ENCODE assay signal across 8 mouse cellular contexts in the genomic region with DNA sequence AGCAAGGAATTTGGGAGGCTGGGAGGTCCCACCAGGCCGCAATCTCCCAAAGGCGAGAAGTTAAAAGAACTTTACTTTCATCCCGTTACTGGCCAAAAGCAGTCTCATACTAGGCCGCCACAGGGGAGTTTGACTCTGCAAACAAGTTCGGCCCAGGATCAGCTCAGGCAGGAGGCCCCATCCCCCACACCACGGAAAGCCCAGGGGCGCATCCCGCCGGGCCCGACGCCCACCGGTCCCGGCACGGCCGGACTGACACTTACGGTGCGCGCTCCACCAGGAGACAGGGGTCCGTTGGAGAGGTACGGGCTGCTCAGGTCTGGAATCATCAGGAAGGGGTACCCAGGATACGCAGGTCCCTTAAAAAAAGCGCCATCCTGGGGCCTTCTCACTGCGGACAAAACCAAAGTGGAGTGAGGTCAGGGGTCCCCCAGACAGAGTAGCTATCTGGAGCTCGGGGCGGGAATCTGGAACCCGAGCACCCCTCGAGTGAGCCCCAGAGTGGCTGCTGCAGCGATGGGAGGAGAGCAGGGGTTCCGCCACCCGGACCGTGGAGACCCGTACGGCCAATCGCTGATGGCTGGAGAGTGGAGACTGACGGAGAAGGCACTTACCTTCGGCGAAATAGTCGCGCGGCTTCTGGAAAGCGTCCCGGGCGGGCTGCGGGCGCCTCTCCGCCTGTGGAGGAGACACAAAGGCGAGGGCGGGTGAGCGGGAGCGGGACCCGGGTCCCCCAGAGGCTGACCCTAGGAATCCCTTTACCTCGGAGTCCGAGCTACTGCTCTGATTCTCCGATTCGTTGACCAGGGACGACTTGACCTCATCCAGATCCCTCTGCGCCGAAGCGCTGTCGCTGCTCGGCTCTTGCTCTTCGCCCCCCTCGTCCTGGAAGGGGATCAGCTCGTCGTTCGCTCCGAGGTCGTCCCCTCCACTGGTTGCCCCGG. TPM values are rescaled to one million over a fixed set of nuclear protein-coding genes. Genes with fewer than 3 reads are reported as not detected.
DNase-seq lines count a peak whose midpoint lies in the region; ATAC-seq lines count a peak whose summit lies in the region.

No protein-coding gene starts in this region.

- peak overlapping the region; percentile 98 for H3K27ac ChIP-seq in embryonic facial prominence, embryonic 13.5 days
- peak overlapping the region; percentile 91 for H3K27ac ChIP-seq in heart, embryonic 13.5 days (replicated peaks)
- H3K27ac ChIP-seq in kidney, embryonic 16.5 days (ENCODE audit: low read length) = peak overlapping the region; percentile 95

- no peaks in the 10 kb centered on the region for H3K9me3 ChIP-seq in embryonic facial prominence, embryonic 13.5 days
- no peaks in the 10 kb centered on the region for H3K9me3 ChIP-seq in heart, embryonic 13.5 days
- no peaks in the 10 kb centered on the region for H3K9me3 ChIP-seq in kidney, embryonic 16.5 days (ENCODE audit: low read length)

- peaks cover 37% of the 10 kb centered on the region for H3K4me1 ChIP-seq in embryonic facial prominence, embryonic 13.5 days
- peaks cover 18% of the 10 kb centered on the region for H3K4me1 ChIP-seq in heart, embryonic 13.5 days
- H3K4me1 ChIP-seq in kidney, embryonic 16.5 days (ENCODE audit: insufficient read depth, low read length) = peaks cover 13% of the 10 kb centered on the region

- no peaks in the 10 kb centered on the region for H3K27me3 ChIP-seq in embryonic facial prominence, embryonic 13.5 days
- H3K27me3 ChIP-seq in heart, embryonic 13.5 days (replicated peaks) = 0 out of 2 replicates have a peak, but pooled peaks cover 7% of the 10 kb centered on the region
- H3K27me3 ChIP-seq in kidney, embryonic 16.5 days (ENCODE audit: insufficient read depth, low read length) = no peaks in the 10 kb centered on the region

- H3K4me3 ChIP-seq in embryonic facial prominence, embryonic 13.5 days = peak overlapping the region; percentile 92
- H3K4me3 ChIP-seq in heart, embryonic 13.5 days = peak overlapping the region; percentile 80
- H3K4me3 ChIP-seq in kidney, embryonic 16.5 days (ENCODE audit: low read length) = peak overlapping the region; percentile 70

- DNase-seq in adrenal gland, adult (ENCODE audit: inconsistent age in 2 of 2, low spot score in 1 of 2) = peak; percentile 64 to 87
- DNase-seq in lung, postnatal 25 days (ENCODE audit: low spot score) = peak; percentile 24
- peak; percentile 23 for DNase-seq in retina, postnatal 7 days (ENCODE audit: low read depth, low spot score)

- peak; percentile 27 for ATAC-seq in CD4-positive, CD25-positive, alpha-beta regulatory T cell, adult 4 months
- peak; percentile 7; the same call in 1 of the 2 replicates for ATAC-seq in embryonic facial prominence, embryonic 13.5 days (ENCODE audit: insufficient number of reproducible peaks, insufficient read depth, low FRiP score, low TSS enrichment, low read depth)
- ATAC-seq in heart, embryonic 13.5 days (ENCODE audit: extremely low read depth, insufficient number of reproducible peaks, low FRiP score, low TSS enrichment) = peak; percentile 27; the same call in 1 of the 2 replicates
- ATAC-seq in kidney, embryonic 16.5 days (ENCODE audit: low FRiP score, low TSS enrichment) = peak; percentile 57
- no peak for ATAC-seq in erythroid progenitor cell, adult 5-6 weeks (replicated peaks; ENCODE audit: low FRiP score, poor library complexity, severe bottlenecking)

- peak overlapping the region; percentile 97 for H3K9ac ChIP-seq in embryonic facial prominence, embryonic 13.5 days
- H3K9ac ChIP-seq in heart, embryonic 13.5 days = peak overlapping the region; percentile 96
- peak overlapping the region; percentile 94 for H3K9ac ChIP-seq in kidney, embryonic 16.5 days (replicated peaks; ENCODE audit: low read length)

- peak overlapping the region; percentile 80 for H3K4me2 ChIP-seq in embryonic facial prominence, embryonic 13.5 days
- H3K4me2 ChIP-seq in heart, embryonic 13.5 days = peak overlapping the region; percentile 92
- peak overlapping the region; percentile 88 for H3K4me2 ChIP-seq in kidney, embryonic 16.5 days (replicated peaks; ENCODE audit: low read depth, low read length)

- WGBS in embryonic facial prominence, embryonic 13.5 days = under 1% methylated on average over 69 of the region's 69 CpGs
- WGBS in heart, embryonic 13.5 days = under 1% methylated on average over 68 of the region's 69 CpGs
- under 1% methylated on average over 69 of the region's 69 CpGs for WGBS in kidney, embryonic 16.5 days

- H3K36me3 ChIP-seq in embryonic facial prominence, embryonic 13.5 days = peaks cover 25% of the 10 kb centered on the region
- peaks cover 20% of the 10 kb centered on the region for H3K36me3 ChIP-seq in heart, embryonic 13.5 days
- peaks cover 14% of the 10 kb centered on the region; the same call in 1 of the 2 replicates for H3K36me3 ChIP-seq in kidney, embryonic 16.5 days (ENCODE audit: insufficient read depth, low read length)

RNA-seq across cellular contexts. Expression of a gene that starts 0.8 kb away (rescaled TPM):
- polyA plus RNA-seq in CD4-positive, CD25-positive, alpha-beta regulatory T cell, adult 4 months (2017; shearing (Covaris generic)) = 1 to 10 TPM; 2.0 to 2.3 TPM
- 59.2 and 63.7 TPM in 2 replicates for polyA plus RNA-seq in embryonic facial prominence, embryonic 13.5 days (2015; fragmentation: Nextera tagmentation; extraction: Ambion mirVana)
- polyA plus RNA-seq in heart, embryonic 13.5 days (2015; fragmentation: Nextera tagmentation; extraction: Ambion mirVana) = 13.2 and 16.1 TPM in 2 replicates
- polyA plus RNA-seq in kidney, embryonic 16.5 days (2015; fragmentation: Nextera tagmentation; extraction: Ambion mirVana) = 31.5 and 35.6 TPM in 2 replicates
- total RNA-seq in erythroid progenitor cell, adult 5-6 weeks (2015; ENCODE audit: low replicate concordance) = 5.9 TPM in 1 of 2 replicates, not detected in the other
- not detected in 2 replicates for total RNA-seq in erythroid progenitor cell, adult 5-6 weeks (2017; ENCODE audit: low replicate concordance)

Comparison
In these comparisons a context has a peak if more than half of its experiments do, and no peak if none do; other contexts are left out.
1. DNase-seq: peak in every context shown above with its lines; median percentile 76 in adrenal gland, adult; 24 in lung, postnatal 25 days; 23 in retina, postnatal 7 days.